Mouse (Mus musculus) adrenal gland, adult 2 months (tissue): ENCODE results near the gene Slc50a1. TPM values are rescaled to one million over a fixed set of nuclear protein-coding genes. Genes with fewer than 3 reads are reported as not detected.

Experiments used
- DNase-seq: peaks from one replicate; pipeline ENCODE4 v3.0.0; 2021
- microRNA-seq, 2 experiments: library from miRNA; unstranded; fragments of <30 nt; microRNA quantifications; one replicate each; pipeline ENCODE4 v1.2.0; 2021
- polyA plus RNA-seq: library from polyadenylated mRNA; depleted of rRNA; stranded (reverse); fragments of >200 nt; gene quantifications from 2 replicates; pipeline ENCODE4 v1.2.3, GENCODE M21; 2012; rRNA removed
- total RNA-seq, 2 experiments: library from RNA; stranded (reverse); gene quantifications; 2 replicates each; pipeline ENCODE4 v1.2.3; 2021

Gene Slc50a1
- total and polyA plus RNA-seq, 3 experiments, result 49.9 to 153 (median 54.7) TPM

DNA sequence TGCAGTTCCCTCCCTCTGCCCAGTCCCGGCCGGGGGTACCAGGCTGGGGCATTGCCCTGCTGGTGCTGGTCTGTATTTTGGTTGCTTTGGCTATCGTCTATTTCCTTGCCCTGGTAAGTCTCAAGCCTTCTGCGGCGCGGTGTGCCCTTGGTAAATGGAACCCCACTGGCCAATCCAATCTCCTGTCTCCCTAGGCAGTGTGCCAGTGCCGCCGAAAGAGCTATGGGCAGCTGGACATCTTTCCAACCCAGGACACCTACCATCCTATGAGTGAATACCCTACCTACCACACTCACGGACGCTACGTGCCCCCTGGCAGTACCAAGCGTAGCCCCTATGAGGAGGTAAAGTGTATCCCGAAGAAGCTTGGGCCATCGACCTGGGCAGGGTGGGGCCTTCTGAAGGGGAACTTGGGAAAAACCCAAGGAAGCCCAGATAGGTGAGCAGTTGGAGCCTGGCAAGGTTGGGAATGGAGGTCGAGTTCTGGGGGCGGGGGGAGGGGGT, 38.5 kb downstream of the Slc50a1 start:
- no peak for DNase-seq

DNA sequence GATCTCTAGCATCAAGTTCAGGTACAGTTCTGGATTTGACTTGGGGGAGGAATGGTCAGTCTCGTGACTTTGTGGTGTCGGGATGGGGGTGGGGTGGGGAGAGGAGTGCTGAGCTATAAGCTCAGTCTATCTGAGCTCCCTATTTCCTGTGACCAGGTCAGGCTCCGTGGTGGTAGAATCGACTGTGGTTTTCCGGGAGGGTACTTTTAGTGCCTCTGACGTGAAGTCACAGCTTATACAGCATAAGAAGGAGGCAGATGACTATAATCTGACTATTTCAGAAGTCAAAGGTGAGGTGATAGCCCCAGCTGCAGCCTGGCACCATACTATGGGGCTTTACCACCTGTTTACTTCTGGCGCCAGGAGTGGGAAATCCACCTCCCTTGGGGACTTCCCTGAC, 39.0 kb downstream of the Slc50a1 start:
- no peak for DNase-seq

DNA sequence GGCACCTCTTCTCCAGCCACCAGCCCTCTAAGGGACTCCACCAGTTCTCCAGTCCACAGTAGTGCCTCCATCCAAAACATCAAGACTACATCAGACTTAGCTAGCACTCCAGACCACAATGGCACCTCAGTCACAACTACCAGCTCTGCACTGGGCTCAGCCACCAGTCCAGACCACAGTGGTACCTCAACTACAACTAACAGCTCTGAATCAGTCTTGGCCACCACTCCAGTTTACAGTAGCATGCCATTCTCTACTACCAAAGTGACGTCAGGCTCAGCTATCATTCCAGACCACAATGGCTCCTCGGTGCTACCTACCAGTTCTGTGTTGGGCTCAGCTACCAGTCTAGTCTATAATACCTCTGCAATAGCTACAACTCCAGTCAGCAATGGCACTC, 39.8 kb downstream of the Slc50a1 start:
- DNase-seq, result no peak

DNA sequence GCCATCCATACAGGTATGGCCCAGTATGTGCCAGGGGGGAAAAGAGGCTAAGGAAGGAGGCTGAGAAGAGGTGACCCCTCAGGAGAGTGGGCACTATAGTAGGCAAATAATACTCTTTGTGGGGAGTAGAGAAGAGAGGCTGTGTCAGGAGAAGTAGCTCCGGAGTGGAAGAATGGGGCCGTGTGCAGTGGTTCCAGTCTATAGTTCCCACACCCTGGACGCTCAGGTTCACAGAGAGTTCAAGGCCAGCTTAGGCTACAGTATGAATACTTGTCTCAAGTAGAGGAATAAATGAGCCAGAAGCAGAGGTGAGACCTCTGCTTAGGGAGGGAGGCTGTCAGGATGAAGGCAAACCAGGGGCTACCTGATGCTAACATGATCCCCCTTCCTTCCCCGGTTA, 41.1 kb downstream of the Slc50a1 start:
- no peak for DNase-seq

DNA sequence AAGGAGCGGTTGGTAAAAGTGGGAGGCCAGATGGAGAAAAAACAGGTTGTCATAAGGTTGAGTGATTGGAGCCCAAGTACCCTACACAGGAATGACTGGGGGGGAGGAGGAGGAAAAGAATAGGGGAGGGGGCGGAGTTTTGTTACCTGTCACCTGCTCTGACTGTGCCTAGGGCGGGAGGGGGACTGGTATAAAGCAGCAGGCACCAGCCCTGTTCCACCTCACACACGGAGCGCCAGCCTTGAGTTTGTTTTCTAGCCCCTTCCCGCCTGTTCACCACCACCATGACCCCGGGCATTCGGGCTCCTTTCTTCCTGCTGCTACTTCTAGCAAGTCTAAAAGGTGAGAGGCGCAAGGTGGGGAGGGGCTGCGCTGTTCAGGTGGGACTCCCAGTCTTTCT, 41.5 kb downstream of the Slc50a1 start, which contains the start of gene Muc1:
TSS of gene Muc1 (plus strand) at position 222 of the 400 bp plus-strand sequence.
- DNase-seq, result no peak

DNA sequence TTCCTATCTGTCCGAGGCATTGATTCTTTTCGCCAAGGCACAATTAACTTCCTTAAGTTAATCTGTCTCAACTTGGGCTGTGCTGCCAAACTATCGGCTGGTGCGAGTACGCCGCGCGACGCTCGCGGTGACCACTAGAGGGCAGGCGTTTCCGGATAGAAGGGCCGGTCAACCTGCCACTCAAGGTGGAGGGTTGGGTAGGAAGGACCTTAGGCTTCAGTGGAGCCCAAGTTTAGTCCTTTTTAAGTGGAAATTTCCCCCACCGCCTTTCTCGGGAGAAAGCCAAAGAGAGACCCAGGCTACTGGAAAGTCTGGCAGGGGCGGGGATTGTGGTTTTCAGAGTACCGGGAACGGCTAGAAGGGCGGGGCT, 42.2 kb downstream of the Slc50a1 start:
- DNase-seq, result peak; percentile 92

DNA sequence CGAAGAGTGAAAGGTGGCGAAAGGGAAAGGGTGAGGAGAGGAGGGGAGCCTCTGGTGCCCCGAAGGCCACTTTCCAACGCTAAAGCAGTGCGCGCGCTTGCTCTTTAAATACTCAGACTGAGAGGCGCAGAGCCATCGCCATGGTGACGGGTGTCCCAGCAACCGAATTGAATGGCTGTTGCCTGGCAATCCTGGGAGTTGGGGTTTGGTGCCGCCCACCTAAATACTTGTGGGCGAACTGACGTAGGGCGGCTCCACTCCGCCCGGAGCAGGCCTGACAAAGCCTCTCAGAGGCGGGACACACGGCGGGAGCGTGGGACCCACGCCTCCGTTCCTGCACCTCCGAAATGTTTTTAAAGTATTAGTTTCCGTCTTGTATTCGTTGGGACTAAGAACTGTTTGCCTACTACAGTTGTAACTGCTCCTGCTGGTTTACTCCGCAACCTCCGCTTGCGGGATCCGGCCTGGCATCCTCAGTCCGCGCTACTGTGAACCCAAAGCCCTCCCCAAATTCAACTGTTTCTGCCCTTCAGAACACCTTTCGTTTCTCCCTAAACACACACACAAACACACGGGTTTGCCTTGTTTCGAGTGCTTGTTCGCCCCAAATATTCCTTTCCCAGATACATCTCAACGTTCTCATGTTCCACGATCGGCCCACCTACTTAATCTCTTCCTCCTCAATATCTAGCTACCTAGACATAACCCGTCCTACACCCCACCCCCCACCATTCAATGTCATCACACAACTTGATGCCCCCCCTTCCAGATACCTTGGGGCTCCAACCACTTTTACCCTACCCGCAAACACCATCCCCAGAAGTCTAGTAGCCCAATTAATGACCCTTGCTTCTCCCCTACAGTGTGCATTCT, 42.8 kb downstream of the Slc50a1 start:
- DNase-seq, result peak; percentile 91

DNA sequence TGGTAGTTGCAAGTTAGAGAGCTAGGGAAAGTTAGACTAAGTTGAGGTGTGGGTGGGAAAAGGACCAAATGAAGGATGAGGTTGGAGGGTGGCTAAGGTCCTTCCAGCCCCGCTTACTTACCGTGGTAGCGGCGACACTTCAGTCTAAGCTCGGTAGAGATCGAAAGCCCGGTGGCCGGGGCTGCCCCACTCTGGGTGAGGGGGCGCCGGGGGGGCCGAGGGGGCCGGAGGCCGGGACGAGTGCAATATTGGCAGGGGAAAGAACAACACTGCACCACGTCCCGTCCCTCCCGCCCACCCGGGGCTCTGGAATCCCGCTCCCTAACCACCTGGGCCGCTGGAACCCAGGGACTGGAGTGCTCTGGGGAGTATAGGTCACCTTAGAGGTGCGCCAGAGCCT, 43.5 kb downstream of the Slc50a1 start, which contains the start of gene Mtx1:
TSS of gene Mtx1 (minus strand) at position 189 of the 400 bp plus-strand sequence.
- no peak for DNase-seq

DNA sequence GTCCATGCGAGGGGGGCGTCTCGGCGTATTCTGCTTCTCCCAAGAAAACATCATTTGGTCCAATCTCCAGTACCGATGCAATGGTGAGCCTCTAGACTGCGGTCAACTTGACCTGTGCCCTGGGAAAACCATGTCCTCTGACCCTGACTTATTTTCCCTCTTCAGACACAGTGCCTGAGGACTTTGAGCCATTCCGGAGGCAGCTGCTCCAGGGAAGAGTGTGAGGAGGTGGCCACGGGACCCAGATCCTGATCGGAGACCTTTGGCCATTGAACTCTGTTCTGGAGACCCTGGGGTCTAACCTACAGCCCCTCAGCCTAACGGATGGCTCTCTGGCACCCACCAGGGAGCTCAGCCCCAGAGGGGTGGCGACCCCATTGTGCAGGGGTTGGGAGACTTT, 44.0 kb downstream of the Slc50a1 start:
- DNase-seq, result no peak

DNA sequence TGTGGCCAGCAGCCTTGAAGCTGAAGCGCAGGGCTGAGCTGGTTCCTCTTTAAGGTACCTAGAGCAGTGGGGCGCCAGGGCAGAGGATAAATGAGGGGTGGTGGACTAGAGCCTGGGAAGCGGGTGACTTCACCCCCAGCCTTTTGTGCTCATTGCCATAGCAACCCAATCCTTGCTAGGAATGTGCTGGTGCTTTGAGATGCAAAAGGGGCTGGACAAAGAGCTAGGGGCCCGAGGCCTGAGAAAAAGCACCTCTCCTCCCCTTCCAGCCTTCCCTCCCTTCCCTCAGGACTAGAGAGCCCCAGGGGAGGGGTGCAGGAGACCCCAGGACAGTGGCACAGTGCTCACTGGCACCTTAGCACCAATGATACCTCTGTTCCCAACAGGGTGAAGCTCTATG, 44.5 kb downstream of the Slc50a1 start:
- DNase-seq, result no peak

DNA sequence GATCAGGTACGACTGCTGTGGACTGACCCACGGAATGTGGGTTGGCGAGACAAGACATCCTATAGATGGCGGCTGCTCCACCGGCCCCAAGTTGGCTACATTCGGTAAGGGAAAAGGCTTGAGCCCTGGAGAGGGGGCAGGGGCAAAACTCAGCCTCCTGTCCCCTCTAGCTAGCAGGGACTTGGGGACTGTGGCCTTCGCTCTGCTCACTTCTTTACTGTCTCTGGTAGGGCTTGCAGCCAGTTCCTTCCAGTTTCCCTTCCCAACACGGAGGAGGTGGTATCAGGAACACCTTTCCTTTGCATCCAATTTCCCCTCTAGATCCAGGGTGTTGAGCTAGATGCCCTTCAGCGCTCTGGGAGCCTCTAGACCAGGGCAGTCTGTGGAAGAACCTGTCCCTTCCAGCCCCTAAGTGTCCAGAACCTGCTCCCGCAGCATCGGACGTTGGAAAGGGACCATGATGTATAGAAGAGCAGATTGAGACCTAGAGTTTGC, 45.0 kb downstream of the Slc50a1 start:
- DNase-seq, result no peak

DNA sequence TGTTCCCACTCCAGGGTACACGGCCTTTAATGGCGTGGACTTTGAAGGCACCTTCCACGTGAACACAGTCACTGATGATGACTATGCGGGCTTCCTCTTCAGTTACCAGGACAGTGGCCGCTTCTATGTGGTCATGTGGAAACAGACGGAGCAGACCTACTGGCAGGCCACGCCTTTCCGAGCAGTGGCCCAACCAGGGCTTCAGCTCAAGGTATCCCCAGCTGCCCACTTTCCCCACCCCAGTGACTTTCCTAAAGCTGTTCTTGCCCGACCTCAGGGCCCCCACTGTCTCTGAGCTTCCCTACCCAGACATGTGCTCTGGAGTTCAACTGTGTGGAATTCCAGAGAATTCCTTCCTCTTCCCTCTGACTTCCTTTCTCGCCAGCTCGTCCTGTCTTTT, 45.6 kb downstream of the Slc50a1 start:
- no peak for DNase-seq

DNA sequence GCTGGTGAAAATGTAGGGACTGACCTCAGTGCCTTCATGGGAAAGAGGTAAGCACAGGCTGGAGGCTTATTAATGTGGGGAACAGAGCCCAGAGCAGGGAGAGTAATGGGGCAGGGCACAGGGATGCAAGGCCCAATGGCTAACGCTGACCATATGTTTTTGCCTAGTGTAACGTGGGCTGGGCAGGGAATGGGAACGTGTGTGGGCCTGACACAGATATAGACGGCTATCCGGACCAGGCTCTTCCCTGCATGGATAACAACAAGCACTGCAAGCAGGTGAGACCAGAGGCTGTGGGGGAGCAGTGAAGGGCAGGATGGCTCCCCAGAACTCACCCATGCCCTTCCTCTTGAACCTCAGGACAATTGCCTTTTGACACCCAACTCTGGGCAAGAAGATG, 49.2 kb downstream of the Slc50a1 start:
- DNase-seq, result no peak

DNA sequence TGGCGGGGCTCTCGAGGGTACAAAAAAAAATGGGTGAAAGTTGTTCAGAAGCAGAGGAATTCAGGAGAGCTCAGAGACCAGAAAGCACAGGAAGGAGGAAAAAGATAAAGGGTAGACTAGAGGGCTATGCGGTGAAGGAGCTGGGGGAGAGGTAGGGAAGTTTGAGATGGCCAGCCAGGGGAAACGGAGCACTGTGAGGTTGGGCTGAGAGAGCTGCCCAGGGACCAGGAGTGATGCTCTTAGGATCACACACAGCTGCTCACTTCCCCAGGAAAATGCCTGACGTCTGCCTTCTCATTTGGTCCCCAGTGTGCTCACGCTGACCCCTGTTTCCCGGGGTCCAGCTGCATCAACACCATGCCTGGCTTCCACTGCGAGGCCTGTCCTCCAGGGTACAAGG, 50.8 kb downstream of the Slc50a1 start:
- DNase-seq, result no peak

DNA sequence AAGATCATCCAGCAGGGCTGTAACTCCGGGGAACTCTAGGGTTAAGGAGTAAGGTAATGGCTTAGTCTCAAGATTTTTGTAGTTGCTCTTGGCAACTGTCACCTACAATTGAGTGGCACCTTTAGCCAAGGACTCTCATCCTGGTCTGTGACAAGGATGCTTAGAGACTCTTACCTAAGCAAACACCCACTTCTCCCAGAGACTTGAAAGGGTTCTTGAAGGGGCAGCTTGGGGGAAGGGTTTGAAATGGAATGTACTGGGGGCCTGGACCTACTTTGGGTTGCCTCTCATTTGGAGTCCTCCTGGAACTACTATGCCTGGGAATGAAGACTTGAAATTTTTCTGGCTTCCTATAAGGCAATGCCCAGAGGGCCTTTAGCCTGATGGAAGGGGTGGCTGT, 52.1 kb downstream of the Slc50a1 start:
- DNase-seq, result no peak

Small RNA genes within 50 kb of the gene (microRNA-seq; reads per million reads assigned to microRNA genes)
- gene Mir92b, result 37.6 to 38.7 reads per million in 2 experiments

Other genes with a start within 250 kb of the Slc50a1 start
- 10 to 100 TPM; 23.3 to 32.5 TPM for gene Rusc1, start 177.3 kb downstream of the Slc50a1 start, total RNA-seq
- gene Rusc1, start 177.3 kb downstream of the Slc50a1 start, polyA plus RNA-seq, result 56.4 and 66.6 TPM in 2 replicates
- gene Gm43738, start 169.5 kb downstream of the Slc50a1 start, total RNA-seq, result not detected
- not detected in 2 replicates for gene Gm43738, start 169.5 kb downstream of the Slc50a1 start, polyA plus RNA-seq
- 100 to 1,000 TPM; 208 to 632 TPM for gene Fdps, start 168.6 kb downstream of the Slc50a1 start, total RNA-seq
- 253 and 549 TPM in 2 replicates for gene Fdps, start 168.6 kb downstream of the Slc50a1 start, polyA plus RNA-seq
- gene Pklr, start 134.4 kb downstream of the Slc50a1 start, total RNA-seq, result under 1 TPM in 1 of 2 experiments, not detected in 1; 0.81 TPM
- gene Pklr, start 134.4 kb downstream of the Slc50a1 start, polyA plus RNA-seq, result 0.55 TPM in 1 of 2 replicates, not detected in the other
- gene Hcn3, start 110.4 kb downstream of the Slc50a1 start, total RNA-seq, result 1 to 10 TPM; 2.4 to 6.6 TPM
- gene Hcn3, start 110.4 kb downstream of the Slc50a1 start, polyA plus RNA-seq, result 20.9 and 34.5 TPM in 2 replicates
- 10 to 100 TPM; 39.3 to 73.3 TPM for gene Clk2, start 105.8 kb downstream of the Slc50a1 start, total RNA-seq
- 52.2 and 63.4 TPM in 2 replicates for gene Clk2, start 105.8 kb downstream of the Slc50a1 start, polyA plus RNA-seq
- gene Scamp3, start 93.1 kb downstream of the Slc50a1 start, total RNA-seq, result 100 to 1,000 TPM in 1 of 2 experiments, 10 to 100 TPM in 1; 87.1 to 104 TPM
- gene Scamp3, start 93.1 kb downstream of the Slc50a1 start, polyA plus RNA-seq, result 234 and 299 TPM in 2 replicates
- 10 to 100 TPM; 15.2 to 16.3 TPM for gene Fam189b, start 87.4 kb downstream of the Slc50a1 start, total RNA-seq
- gene Fam189b, start 87.4 kb downstream of the Slc50a1 start, polyA plus RNA-seq, result 80.2 and 84.4 TPM in 2 replicates
- gene Gba, start 67.6 kb downstream of the Slc50a1 start, total RNA-seq, result 10 to 100 TPM; 74.4 to 74.6 TPM
- 40.2 and 43.9 TPM in 2 replicates for gene Gba, start 67.6 kb downstream of the Slc50a1 start, polyA plus RNA-seq
- gene Thbs3, start 55.4 kb downstream of the Slc50a1 start, total RNA-seq, result 10 to 100 TPM in 1 of 2 experiments, 1 to 10 TPM in 1; 8.9 to 10.1 TPM
- 10.1 and 10.2 TPM in 2 replicates for gene Thbs3, start 55.4 kb downstream of the Slc50a1 start, polyA plus RNA-seq
- 100 to 1,000 TPM; 150 to 174 TPM for gene Mtx1, start 43.5 kb downstream of the Slc50a1 start, total RNA-seq
- 252 and 300 TPM in 2 replicates for gene Mtx1, start 43.5 kb downstream of the Slc50a1 start, polyA plus RNA-seq
- under 1 TPM; 0.24 to 0.32 TPM for gene Muc1, start 41.5 kb downstream of the Slc50a1 start, total RNA-seq
- gene Muc1, start 41.5 kb downstream of the Slc50a1 start, polyA plus RNA-seq, result 0.53 and 0.85 TPM in 2 replicates
- 100 to 1,000 TPM; 143 to 163 TPM for gene Krtcap2, start 24.6 kb downstream of the Slc50a1 start, total RNA-seq
- 433 and 437 TPM in 2 replicates for gene Krtcap2, start 24.6 kb downstream of the Slc50a1 start, polyA plus RNA-seq
- 1 to 10 TPM; 1.9 to 2.3 TPM for gene Trim46, start 24.3 kb downstream of the Slc50a1 start, total RNA-seq
- gene Trim46, start 24.3 kb downstream of the Slc50a1 start, polyA plus RNA-seq, result 6.0 and 9.1 TPM in 2 replicates
- 100 to 1,000 TPM; 134 to 150 TPM for gene Dpm3, start 11.2 kb downstream of the Slc50a1 start, total RNA-seq
- gene Dpm3, start 11.2 kb downstream of the Slc50a1 start, polyA plus RNA-seq, result 509 and 645 TPM in 2 replicates
- gene Efna1, start 10.6 kb upstream of the Slc50a1 start, total RNA-seq, result 10 to 100 TPM in 1 of 2 experiments, 1 to 10 TPM in 1; 8.0 to 16.6 TPM
- gene Efna1, start 10.6 kb upstream of the Slc50a1 start, polyA plus RNA-seq, result 17.5 and 24.0 TPM in 2 replicates
- under 1 TPM; 0.26 to 0.55 TPM for gene Efna3, start 52.4 kb upstream of the Slc50a1 start, total RNA-seq
- gene Efna3, start 52.4 kb upstream of the Slc50a1 start, polyA plus RNA-seq, result 0.21 and 1.0 TPM in 2 replicates
- 1 to 10 TPM in 1 of 2 experiments, under 1 TPM in 1; 0.63 to 1.9 TPM for gene Efna4, start 67.5 kb upstream of the Slc50a1 start, total RNA-seq
- 1.8 and 3.5 TPM in 2 replicates for gene Efna4, start 67.5 kb upstream of the Slc50a1 start, polyA plus RNA-seq
- gene Adam15, start 79.4 kb upstream of the Slc50a1 start, total RNA-seq, result 10 to 100 TPM; 56.1 to 87.5 TPM
- 142 and 182 TPM in 2 replicates for gene Adam15, start 79.4 kb upstream of the Slc50a1 start, polyA plus RNA-seq
- 1 to 10 TPM in 1 of 2 experiments, under 1 TPM in 1; 0.40 to 1.3 TPM for gene Dcst2, start 91.4 kb upstream of the Slc50a1 start, total RNA-seq
- gene Dcst2, start 91.4 kb upstream of the Slc50a1 start, polyA plus RNA-seq, result 0.61 and 1.2 TPM in 2 replicates
- under 1 TPM in 1 of 2 experiments, not detected in 1; 0.41 TPM for gene Dcst1, start 94.7 kb upstream of the Slc50a1 start, total RNA-seq
- gene Dcst1, start 94.7 kb upstream of the Slc50a1 start, polyA plus RNA-seq, result 0.46 and 0.53 TPM in 2 replicates
- gene Zbtb7b, start 124.2 kb upstream of the Slc50a1 start, total RNA-seq, result 100 to 1,000 TPM in 1 of 2 experiments, 10 to 100 TPM in 1; 84.0 to 102 TPM
- 117 and 121 TPM in 2 replicates for gene Zbtb7b, start 124.2 kb upstream of the Slc50a1 start, polyA plus RNA-seq
- gene Lenep, start 132.2 kb upstream of the Slc50a1 start, total RNA-seq, result 1 to 10 TPM; 1.7 to 1.8 TPM
- 0.58 TPM in 1 of 2 replicates, not detected in the other for gene Lenep, start 132.2 kb upstream of the Slc50a1 start, polyA plus RNA-seq
- 10 to 100 TPM; 32.2 to 50.7 TPM for gene Flad1, start 141.3 kb upstream of the Slc50a1 start, total RNA-seq
- gene Flad1, start 141.3 kb upstream of the Slc50a1 start, polyA plus RNA-seq, result 33.2 and 45.2 TPM in 2 replicates
- 10 to 100 TPM; 17.3 to 21.5 TPM for gene Cks1b, start 147.8 kb upstream of the Slc50a1 start, total RNA-seq
- 9.3 and 9.7 TPM in 2 replicates for gene Cks1b, start 147.8 kb upstream of the Slc50a1 start, polyA plus RNA-seq
- 100 to 1,000 TPM in 1 of 2 experiments, 10 to 100 TPM in 1; 69.6 to 113 TPM for gene Shc1, start 147.9 kb upstream of the Slc50a1 start, total RNA-seq
- gene Shc1, start 147.9 kb upstream of the Slc50a1 start, polyA plus RNA-seq, result 62.6 and 67.4 TPM in 2 replicates
- gene Pygo2, start 159.6 kb upstream of the Slc50a1 start, total RNA-seq, result 10 to 100 TPM; 31.8 to 44.5 TPM
- 166 and 181 TPM in 2 replicates for gene Pygo2, start 159.6 kb upstream of the Slc50a1 start, polyA plus RNA-seq
- 10 to 100 TPM; 38.4 to 70.0 TPM for gene Pbxip1, start 166.1 kb upstream of the Slc50a1 start, total RNA-seq
- 37.5 and 43.3 TPM in 2 replicates for gene Pbxip1, start 166.1 kb upstream of the Slc50a1 start, polyA plus RNA-seq
- 10 to 100 TPM; 13.9 to 27.7 TPM for gene Pmvk, start 184.0 kb upstream of the Slc50a1 start, total RNA-seq
- gene Pmvk, start 184.0 kb upstream of the Slc50a1 start, polyA plus RNA-seq, result 19.4 and 21.5 TPM in 2 replicates
- 1 to 10 TPM; 3.1 to 5.2 TPM for gene Kcnn3, start 249.6 kb upstream of the Slc50a1 start, total RNA-seq
- 1.7 and 2.0 TPM in 2 replicates for gene Kcnn3, start 249.6 kb upstream of the Slc50a1 start, polyA plus RNA-seq